Mouse (Mus musculus): ENCODE results near the gene Rraga. TPM values are rescaled to one million over a fixed set of nuclear protein-coding genes. Genes with fewer than 3 reads are reported as not detected.

Rraga gene
- polyA plus RNA-seq (2011; ENCODE audit: insufficient read length, low read depth, missing spikeins), result 148 and 161 TPM in 2 replicates

DNA sequence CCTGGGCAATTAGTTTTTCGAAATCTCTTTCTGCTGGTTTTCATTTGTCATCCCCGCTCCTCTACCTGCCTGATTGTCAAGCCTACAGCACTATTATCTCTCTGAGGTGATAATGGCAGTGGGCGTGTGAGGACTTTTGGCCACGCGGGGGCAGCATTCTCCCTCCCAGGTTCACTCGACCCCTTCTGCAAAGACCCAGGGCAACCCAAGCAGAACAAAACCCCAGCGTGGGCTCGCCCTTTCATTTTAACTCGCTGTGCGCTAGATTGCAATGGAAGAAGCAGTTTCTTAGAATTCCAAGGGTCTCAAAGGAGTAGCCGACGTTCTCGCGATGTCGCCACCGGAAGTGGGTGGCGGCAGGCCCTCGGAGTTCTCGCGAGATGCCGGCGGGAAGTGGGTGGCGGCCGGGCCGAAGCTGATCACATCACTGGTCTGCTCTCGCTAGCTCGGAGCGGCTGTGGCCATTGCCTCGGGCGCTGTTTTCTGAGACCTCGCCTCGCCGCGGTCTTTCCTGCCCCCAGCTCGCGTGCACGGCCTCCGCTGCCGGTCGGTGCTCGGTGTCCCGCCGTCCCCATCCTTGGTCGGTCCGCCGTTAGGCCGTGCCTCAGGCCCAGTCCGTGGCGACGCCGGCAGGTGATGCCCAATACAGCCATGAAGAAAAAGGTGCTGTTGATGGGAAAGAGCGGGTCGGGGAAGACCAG is at the start of gene Rraga:
Rraga (plus strand) TSS at position 386 of the 701 bp plus-strand sequence.
- H3K4me1 ChIP-seq (ENCODE audit: control insufficient read depth, insufficient read depth, low read length), result peaks cover 4% of the 10 kb centered on the region
- H3K4me3 ChIP-seq (ENCODE audit: insufficient read depth, low read length), result peak within 1 kb of the TSS; percentile 86
- TF ChIP-seq CTCF (IDR thresholded peaks at IDR 0.05; ENCODE audit: borderline replicate concordance, insufficient read depth, low read length) (peak; percentile 31; the same call in 1 of the 2 replicates), POLR2A (IDR thresholded peaks at IDR 0.05; ENCODE audit: low read depth, low read length) (peak; percentile 98)
- peak within 1 kb of the TSS; percentile 89 for H3K27ac ChIP-seq (ENCODE audit: insufficient read depth, low read length)

DNA sequence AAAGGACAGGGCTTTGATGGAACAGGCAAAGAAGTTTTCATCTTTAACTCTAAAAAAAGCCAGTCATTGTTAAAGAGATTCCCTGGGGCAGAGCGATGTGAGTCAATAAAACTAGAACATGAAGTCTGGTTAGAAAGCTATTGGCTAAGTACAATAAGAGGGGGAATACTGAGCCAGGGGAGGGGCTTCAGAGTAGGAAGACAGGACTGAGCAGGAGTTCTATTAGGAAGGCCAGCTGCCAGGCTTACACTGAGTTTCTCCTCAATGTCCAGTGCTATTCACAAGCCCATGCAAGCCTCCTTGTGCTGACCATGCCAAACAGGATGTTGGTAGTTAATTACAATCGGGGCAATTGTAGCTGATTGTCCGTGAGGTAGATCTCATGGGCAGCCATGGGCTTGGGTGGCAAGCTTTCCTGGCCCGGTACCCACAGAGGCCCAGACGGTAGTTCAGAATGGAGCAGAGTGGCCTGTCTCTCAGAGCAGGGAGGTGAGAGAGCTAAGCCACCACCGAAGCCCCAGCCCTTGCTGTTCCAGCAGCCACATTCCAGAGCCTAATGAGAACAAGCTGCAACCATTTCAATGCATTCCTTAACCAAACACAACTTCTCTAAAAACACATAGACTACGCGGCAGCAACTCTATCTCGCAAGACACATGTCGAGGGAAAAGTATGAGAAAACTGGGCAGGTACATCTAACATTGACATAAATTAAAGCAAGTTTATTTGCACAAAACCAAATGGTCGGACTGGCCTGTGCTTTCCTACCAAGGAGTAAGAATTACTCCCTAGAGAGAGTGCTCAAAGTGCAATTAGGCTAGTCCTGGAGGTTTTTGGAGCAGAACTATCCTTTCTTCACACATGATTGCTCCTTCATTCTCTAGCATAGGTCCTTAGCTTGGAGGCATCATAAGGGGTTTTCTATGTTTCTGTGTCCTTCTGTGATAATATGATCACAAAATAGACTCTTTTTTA is 48.0 kb upstream of the Rraga start:
- H3K4me1 ChIP-seq (ENCODE audit: control insufficient read depth, insufficient read depth, low read length), result peaks cover 11% of the 10 kb centered on the region
- peak overlapping the region; percentile 90 for H3K27ac ChIP-seq (ENCODE audit: insufficient read depth, low read length)
- no peak for TF ChIP-seq CTCF (IDR thresholded peaks at IDR 0.05; ENCODE audit: borderline replicate concordance, insufficient read depth, low read length)
- no peak for TF ChIP-seq POLR2A (IDR thresholded peaks at IDR 0.05; ENCODE audit: low read depth, low read length)
- no peak overlapping the region for H3K4me3 ChIP-seq (ENCODE audit: insufficient read depth, low read length)

DNA sequence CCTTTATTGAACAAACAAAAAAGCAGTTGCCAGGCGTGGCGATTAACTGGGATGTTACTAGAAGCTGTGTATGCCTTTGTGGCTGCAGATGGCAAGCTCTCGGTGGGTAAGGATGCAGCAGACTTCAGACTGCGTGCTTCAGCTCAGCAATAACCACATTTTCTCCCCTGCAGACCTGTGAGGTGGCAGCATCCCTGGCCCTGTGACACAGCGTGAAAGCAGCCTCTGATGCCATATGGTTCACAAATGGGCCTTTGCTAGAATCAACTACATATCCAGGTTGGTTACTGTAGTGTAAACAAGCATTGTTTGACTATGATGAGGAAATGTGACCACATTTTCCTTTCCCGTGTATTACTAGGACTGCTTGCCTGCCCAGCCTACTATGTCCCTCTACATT is 46.3 kb upstream of the Rraga start:
- no peak overlapping the region for H3K4me3 ChIP-seq (ENCODE audit: insufficient read depth, low read length)
- H3K4me1 ChIP-seq (ENCODE audit: control insufficient read depth, insufficient read depth, low read length), result peaks cover 16% of the 10 kb centered on the region
- TF ChIP-seq CTCF (IDR thresholded peaks at IDR 0.05; ENCODE audit: borderline replicate concordance, insufficient read depth, low read length) (no peak), POLR2A (IDR thresholded peaks at IDR 0.05; ENCODE audit: low read depth, low read length) (no peak)
- H3K27ac ChIP-seq (ENCODE audit: insufficient read depth, low read length), result no peak overlapping the region

DNA sequence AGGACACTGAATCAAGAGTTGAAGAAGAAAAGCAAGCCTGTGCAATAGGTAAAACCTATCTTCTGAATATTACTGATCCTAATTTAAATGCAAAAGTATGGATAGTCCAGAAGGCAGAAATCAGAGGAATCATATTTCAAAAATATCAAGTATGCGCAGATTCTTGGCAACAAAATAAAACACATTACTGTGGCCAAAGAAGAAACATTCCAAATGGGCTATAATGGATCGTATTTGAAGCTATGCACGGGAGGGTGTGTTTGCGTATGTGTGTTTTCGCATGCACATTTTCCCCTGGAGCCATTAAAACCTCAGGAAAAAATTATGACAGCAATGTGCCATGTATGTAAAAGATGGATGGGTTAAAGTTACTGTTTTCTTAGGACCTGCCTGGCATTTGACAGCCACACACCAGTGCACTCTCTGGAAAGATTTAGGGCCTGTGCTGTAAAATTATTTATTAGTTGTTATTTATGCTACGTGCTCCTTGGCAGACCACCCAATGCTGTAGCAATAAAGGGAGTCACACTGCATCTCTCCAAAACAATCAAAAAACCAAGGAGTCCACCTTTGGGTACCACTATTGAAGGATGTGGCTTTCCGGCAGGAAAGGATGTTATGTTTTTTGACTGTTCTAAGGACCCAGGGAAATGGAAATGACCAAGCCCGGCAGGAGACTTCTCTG is 41.9 kb upstream of the Rraga start:
- no peak overlapping the region for H3K4me3 ChIP-seq (ENCODE audit: insufficient read depth, low read length)
- peaks cover 8% of the 10 kb centered on the region for H3K4me1 ChIP-seq (ENCODE audit: control insufficient read depth, insufficient read depth, low read length)
- H3K27ac ChIP-seq (ENCODE audit: insufficient read depth, low read length), result peak overlapping the region; percentile 90
- no peak for TF ChIP-seq POLR2A (IDR thresholded peaks at IDR 0.05; ENCODE audit: low read depth, low read length)
- TF ChIP-seq CTCF (IDR thresholded peaks at IDR 0.05; ENCODE audit: borderline replicate concordance, insufficient read depth, low read length), result no peak

DNA sequence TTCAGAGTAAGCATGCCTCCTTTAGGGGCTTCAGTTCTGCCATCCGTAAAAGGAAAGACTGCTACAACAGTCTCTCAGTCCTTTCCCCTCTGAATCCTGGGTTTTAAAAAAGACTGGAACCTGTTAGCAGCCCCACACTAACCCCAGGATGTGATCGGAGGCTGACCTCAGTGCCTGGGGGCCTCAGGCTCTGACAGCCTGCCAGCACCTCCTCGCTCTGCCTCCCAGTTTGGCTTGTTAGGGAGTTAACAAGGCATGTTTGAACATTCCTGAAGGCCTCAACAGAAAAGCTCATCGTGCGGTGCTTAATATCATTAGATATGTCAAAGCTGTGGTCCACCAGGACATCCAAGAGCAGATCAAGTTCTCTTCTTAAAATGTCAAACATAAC is 41.4 kb upstream of the Rraga start:
- Histone ChIP-seq H3K4me1 (ENCODE audit: control insufficient read depth, insufficient read depth, low read length) (peaks cover 8% of the 10 kb centered on the region), H3K4me3 (ENCODE audit: insufficient read depth, low read length) (no peak overlapping the region), H3K27ac (ENCODE audit: insufficient read depth, low read length) (peak overlapping the region; percentile 90)
- TF ChIP-seq CTCF (IDR thresholded peaks at IDR 0.05; ENCODE audit: borderline replicate concordance, insufficient read depth, low read length) (no peak), POLR2A (IDR thresholded peaks at IDR 0.05; ENCODE audit: low read depth, low read length) (no peak)

DNA sequence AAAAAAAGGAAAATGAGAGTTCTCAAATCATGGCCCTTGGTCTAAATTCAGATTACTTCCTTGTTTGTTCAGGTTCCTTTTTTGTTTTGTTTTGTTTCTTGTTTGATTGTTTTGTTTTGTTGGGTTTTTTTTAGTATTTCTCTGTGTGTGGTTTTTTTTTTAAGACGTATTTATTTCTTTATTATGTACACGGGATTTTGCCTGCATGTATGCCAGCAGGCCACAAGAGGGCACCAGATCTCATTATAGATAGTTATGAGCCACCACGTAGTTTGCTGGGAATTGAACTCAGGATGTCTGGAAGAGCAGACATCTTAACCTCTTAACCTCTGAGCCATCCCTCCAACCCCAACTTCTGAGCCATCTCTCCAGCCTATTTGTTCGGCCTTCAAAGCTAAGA is 37.5 kb upstream of the Rraga start:
- Histone ChIP-seq H3K4me1 (ENCODE audit: control insufficient read depth, insufficient read depth, low read length) (peaks cover 5% of the 10 kb centered on the region; the same call in 1 of the 2 replicates), H3K27ac (ENCODE audit: insufficient read depth, low read length) (no peak overlapping the region), H3K4me3 (ENCODE audit: insufficient read depth, low read length) (no peak overlapping the region)
- TF ChIP-seq POLR2A (IDR thresholded peaks at IDR 0.05; ENCODE audit: low read depth, low read length) (no peak), CTCF (IDR thresholded peaks at IDR 0.05; ENCODE audit: borderline replicate concordance, insufficient read depth, low read length) (no peak)

DNA sequence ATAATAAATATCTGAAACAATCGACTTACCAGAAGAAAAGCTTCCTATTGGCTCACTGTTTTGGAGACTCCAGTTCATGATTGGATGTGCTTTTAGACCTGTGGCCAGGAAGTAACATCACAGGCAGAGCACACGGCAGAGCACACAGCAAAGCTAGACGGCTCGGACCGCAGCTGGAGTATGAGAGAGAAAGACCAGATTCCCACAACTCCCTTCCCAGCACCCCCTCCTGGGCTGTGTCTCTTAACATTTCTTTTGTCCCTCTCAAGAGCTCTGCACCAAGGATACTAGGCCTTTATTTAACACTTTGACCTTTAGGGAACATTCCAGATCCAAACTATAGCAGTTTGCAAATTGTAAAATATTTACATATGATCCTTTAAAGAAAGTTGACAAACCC is 36.5 kb upstream of the Rraga start:
- TF ChIP-seq POLR2A (IDR thresholded peaks at IDR 0.05; ENCODE audit: low read depth, low read length), result no peak
- no peak for TF ChIP-seq CTCF (IDR thresholded peaks at IDR 0.05; ENCODE audit: borderline replicate concordance, insufficient read depth, low read length)
- H3K27ac ChIP-seq (ENCODE audit: insufficient read depth, low read length), result no peak overlapping the region
- peaks cover under 1% of the 10 kb centered on the region; the same call in 1 of the 2 replicates for H3K4me1 ChIP-seq (ENCODE audit: control insufficient read depth, insufficient read depth, low read length)

DNA sequence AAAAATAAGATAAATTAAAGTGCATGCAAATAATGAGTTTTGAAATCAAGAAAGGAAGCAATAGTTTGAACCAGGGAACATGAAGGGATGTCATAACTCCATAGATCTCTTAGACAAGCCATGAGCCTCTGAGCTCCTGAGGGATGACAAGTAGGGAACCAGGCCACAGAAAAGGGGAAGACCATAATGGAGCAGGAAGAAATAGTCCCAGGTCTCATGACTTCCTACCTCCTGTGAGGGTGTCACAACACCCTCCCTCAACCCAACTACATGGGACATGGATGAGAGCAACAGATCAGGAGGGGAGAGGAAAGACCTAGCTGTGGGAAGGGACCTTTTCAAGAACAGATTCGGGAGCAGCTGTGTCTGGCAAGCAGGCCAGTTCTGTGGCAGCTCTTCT is 33.9 kb upstream of the Rraga start:
- H3K4me3 ChIP-seq (ENCODE audit: insufficient read depth, low read length), result no peak overlapping the region
- H3K27ac ChIP-seq (ENCODE audit: insufficient read depth, low read length), result no peak overlapping the region
- TF ChIP-seq CTCF (IDR thresholded peaks at IDR 0.05; ENCODE audit: borderline replicate concordance, insufficient read depth, low read length) (no peak), POLR2A (IDR thresholded peaks at IDR 0.05; ENCODE audit: low read depth, low read length) (no peak)
- H3K4me1 ChIP-seq (ENCODE audit: control insufficient read depth, insufficient read depth, low read length), result no peaks in the 10 kb centered on the region

More for the DNA sequence above, 36.5 kb upstream of the Rraga start:
- no peak overlapping the region for H3K4me3 ChIP-seq (ENCODE audit: insufficient read depth, low read length)

DNA sequence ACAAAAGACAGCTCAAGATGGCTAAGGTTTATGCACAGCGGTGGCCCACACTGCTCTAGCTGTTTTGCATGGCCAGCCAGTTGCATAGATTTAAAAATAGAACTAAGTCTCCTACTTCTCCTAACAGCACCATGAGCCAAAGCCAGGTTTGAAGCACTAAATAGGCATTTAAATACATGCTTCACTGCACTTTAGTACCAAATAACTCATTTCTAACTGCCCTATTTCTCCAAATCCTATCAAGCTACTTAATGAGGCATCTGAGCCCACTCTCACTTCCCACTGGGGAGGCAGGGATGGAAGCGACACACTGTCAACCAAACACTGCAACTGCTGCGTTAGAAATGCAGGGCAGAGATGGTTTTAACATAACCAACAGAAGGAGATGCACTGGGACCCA is 31.5 kb upstream of the Rraga start:
- Histone ChIP-seq H3K4me3 (ENCODE audit: insufficient read depth, low read length) (no peak overlapping the region), H3K4me1 (ENCODE audit: control insufficient read depth, insufficient read depth, low read length) (no peaks in the 10 kb centered on the region), H3K27ac (ENCODE audit: insufficient read depth, low read length) (no peak overlapping the region)
- TF ChIP-seq CTCF (IDR thresholded peaks at IDR 0.05; ENCODE audit: borderline replicate concordance, insufficient read depth, low read length), result no peak
- no peak for TF ChIP-seq POLR2A (IDR thresholded peaks at IDR 0.05; ENCODE audit: low read depth, low read length)

Data from embryonic fibroblast, embryonic 13.5 days (primary cell).